Mouse (Mus musculus): Measurements from ENCODE around the gene Kcnj1. TPM values are rescaled to one million over a fixed set of nuclear protein-coding genes. Genes with fewer than 3 reads are reported as not detected.

The Kcnj1 gene
- polyA plus RNA-seq, 1 experiment, result not detected

DNA sequence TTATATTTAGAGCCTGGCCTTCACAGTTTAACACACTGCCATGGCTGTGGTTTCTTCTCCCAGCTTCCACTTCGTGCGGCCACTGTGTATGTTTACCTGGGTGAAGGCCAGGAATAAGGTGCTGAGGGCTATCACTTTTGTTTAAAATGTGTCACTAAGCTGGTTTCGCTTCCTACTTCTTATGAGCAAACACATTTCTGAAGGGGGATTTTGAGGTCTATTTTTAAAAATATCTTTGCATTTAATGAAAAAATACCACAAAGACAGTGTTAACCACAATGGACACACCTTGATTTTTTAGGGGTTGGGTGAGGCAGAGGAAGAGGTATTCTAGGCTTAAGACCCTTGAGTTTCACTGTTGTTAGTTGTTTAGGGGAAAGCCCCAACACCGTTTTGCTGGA, 22.5 kb downstream of the Kcnj1 start:
- Histone ChIP-seq H3K36me3 (ENCODE audit: control insufficient read depth, insufficient read depth) (no peaks in the 10 kb centered on the region), H3K79me3 (ENCODE audit: low read depth) (no peaks in the 10 kb centered on the region), H3K27me3 (ENCODE audit: control insufficient read depth, insufficient read depth, insufficient read length) (peaks cover 35% of the 10 kb centered on the region), H3K4me3 (ENCODE audit: insufficient read depth, poor library complexity, severe bottlenecking) (no peak overlapping the region), H3K79me2 (ENCODE audit: control insufficient read depth, insufficient read depth) (no peaks in the 10 kb centered on the region), H3ac (ENCODE audit: control insufficient read depth, insufficient read length, low read depth) (no peak overlapping the region)
- no peak for TF ChIP-seq MYOD1 (IDR thresholded peaks at IDR 0.05; ENCODE audit: control insufficient read depth, insufficient read length, low read depth)
- no peak for TF ChIP-seq CEBPB (IDR thresholded peaks at IDR 0.05; ENCODE audit: low read depth)
- TF ChIP-seq MAX (IDR thresholded peaks at IDR 0.05), result no peak
- TF ChIP-seq CTCF (IDR thresholded peaks at IDR 0.05; ENCODE audit: control insufficient read depth, insufficient read depth, insufficient read length), result no peak
- TF ChIP-seq MYOG (IDR thresholded peaks at IDR 0.05; ENCODE audit: control insufficient read depth, extremely low read depth, insufficient read length), result no peak
- TF ChIP-seq FOSL1 (IDR thresholded peaks at IDR 0.05; ENCODE audit: insufficient read depth, low read length, poor library complexity, severe bottlenecking), result no peak
- no peak for TF ChIP-seq USF1 (IDR thresholded peaks at IDR 0.05; ENCODE audit: low read depth)

DNA sequence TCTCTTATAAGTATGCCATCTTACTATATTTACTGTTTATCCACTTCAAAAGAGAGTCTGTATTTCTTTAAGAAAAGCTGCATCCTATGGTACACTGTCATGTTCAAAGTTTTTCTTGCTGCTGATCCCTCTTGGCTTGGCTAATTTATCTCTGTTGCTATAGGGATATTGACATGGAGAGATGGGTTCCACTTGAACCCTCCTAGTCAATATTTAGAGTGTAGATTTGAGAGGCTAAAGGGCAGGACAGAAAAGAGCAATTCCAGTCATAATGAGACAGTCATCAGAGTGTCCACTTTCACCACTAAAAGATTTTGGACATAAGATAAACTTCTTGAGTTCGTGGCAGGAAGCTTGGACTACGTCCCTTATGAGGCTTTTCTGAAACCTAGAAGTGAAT, 27.9 kb downstream of the Kcnj1 start:
- H3K79me2 ChIP-seq (ENCODE audit: control insufficient read depth, insufficient read depth), result no peaks in the 10 kb centered on the region
- no peaks in the 10 kb centered on the region for H3K36me3 ChIP-seq (ENCODE audit: control insufficient read depth, insufficient read depth)
- TF ChIP-seq USF1 (IDR thresholded peaks at IDR 0.05; ENCODE audit: low read depth) (no peak), CTCF (IDR thresholded peaks at IDR 0.05; ENCODE audit: control insufficient read depth, insufficient read depth, insufficient read length) (no peak), CEBPB (IDR thresholded peaks at IDR 0.05; ENCODE audit: low read depth) (no peak), MAX (IDR thresholded peaks at IDR 0.05) (no peak), MYOG (IDR thresholded peaks at IDR 0.05; ENCODE audit: control insufficient read depth, extremely low read depth, insufficient read length) (no peak), MYOD1 (IDR thresholded peaks at IDR 0.05; ENCODE audit: control insufficient read depth, insufficient read length, low read depth) (no peak), FOSL1 (IDR thresholded peaks at IDR 0.05; ENCODE audit: insufficient read depth, low read length, poor library complexity, severe bottlenecking) (no peak)
- no peak overlapping the region for H3ac ChIP-seq (ENCODE audit: control insufficient read depth, insufficient read length, low read depth)
- no peaks in the 10 kb centered on the region for H3K79me3 ChIP-seq (ENCODE audit: low read depth)
- no peak overlapping the region for H3K4me3 ChIP-seq (ENCODE audit: insufficient read depth, poor library complexity, severe bottlenecking)
- H3K27me3 ChIP-seq (ENCODE audit: control insufficient read depth, insufficient read depth, insufficient read length), result peaks cover 7% of the 10 kb centered on the region

DNA sequence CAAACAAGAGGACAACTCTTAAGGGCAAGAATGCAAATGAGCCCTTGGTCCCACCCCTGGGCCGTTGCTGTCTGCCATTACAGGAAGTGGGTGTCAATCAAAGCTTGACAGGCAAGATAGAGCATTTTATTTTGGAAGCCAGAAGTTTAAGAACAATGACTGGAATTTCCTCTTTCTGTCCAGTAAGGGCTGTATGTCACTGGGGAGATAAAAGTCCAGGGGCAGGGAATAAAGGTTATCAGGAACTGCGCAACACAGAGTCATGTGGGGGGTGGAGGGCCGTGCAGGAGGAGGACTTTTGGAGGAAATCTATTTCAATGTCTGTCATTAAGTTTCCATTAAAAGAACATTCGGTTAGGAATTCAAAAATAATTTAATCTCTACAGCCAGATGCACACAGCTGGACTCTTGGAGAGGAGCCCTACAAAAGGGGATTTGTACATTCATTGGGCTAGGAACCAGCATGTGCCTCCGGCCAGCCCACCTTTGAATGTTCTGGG, 28.4 kb downstream of the Kcnj1 start:
- Histone ChIP-seq H3K79me3 (ENCODE audit: low read depth) (no peaks in the 10 kb centered on the region), H3K36me3 (ENCODE audit: control insufficient read depth, insufficient read depth) (no peaks in the 10 kb centered on the region), H3ac (ENCODE audit: control insufficient read depth, insufficient read length, low read depth) (no peak overlapping the region), H3K27me3 (ENCODE audit: control insufficient read depth, insufficient read depth, insufficient read length) (peaks cover 7% of the 10 kb centered on the region), H3K79me2 (ENCODE audit: control insufficient read depth, insufficient read depth) (no peaks in the 10 kb centered on the region), H3K4me3 (ENCODE audit: insufficient read depth, poor library complexity, severe bottlenecking) (no peak overlapping the region)
- TF ChIP-seq MYOG (IDR thresholded peaks at IDR 0.05; ENCODE audit: control insufficient read depth, extremely low read depth, insufficient read length), result no peak
- TF ChIP-seq CTCF (IDR thresholded peaks at IDR 0.05; ENCODE audit: control insufficient read depth, insufficient read depth, insufficient read length), result no peak
- TF ChIP-seq CEBPB (IDR thresholded peaks at IDR 0.05; ENCODE audit: low read depth), result no peak
- no peak for TF ChIP-seq MYOD1 (IDR thresholded peaks at IDR 0.05; ENCODE audit: control insufficient read depth, insufficient read length, low read depth)
- no peak for TF ChIP-seq USF1 (IDR thresholded peaks at IDR 0.05; ENCODE audit: low read depth)
- no peak for TF ChIP-seq MAX (IDR thresholded peaks at IDR 0.05)
- TF ChIP-seq FOSL1 (IDR thresholded peaks at IDR 0.05; ENCODE audit: insufficient read depth, low read length, poor library complexity, severe bottlenecking), result no peak

DNA sequence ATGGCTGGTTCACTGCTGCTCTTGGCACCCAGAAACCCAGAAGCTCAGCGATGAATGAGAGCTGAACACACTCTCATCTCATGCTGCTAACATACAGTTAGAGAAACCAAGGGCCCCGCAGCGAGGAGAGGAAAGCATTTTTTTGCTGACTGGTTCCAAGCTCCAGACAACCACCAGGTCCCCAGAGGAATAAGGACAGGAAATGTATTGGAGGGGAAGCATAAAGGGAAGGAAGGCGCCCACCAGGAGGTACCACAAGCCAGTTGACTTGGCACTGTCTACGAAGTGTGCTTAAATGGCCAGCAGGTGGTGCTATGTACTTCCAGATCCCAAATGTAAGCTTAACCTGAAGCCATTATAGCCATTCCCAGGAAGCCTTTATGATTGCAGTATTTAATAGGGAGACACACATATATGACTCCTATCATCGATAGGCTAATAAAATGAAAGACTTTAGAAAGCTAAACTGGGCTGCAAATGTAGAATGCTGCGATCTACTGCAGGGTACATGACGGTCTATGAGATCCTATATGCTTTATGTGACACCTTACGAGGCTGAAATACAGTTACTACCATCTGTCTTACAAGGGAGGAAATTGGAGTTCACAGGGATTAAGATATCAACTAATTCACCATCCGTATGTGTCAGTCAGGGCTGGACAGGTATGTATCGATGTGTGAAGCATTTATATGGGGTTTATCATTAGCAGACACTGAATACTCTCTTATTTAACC, 33.1 kb downstream of the Kcnj1 start:
- Histone ChIP-seq H3K36me3 (ENCODE audit: control insufficient read depth, insufficient read depth) (no peaks in the 10 kb centered on the region), H3ac (ENCODE audit: control insufficient read depth, insufficient read length, low read depth) (no peak overlapping the region), H3K27me3 (ENCODE audit: control insufficient read depth, insufficient read depth, insufficient read length) (peaks cover 40% of the 10 kb centered on the region), H3K79me2 (ENCODE audit: control insufficient read depth, insufficient read depth) (no peaks in the 10 kb centered on the region), H3K79me3 (ENCODE audit: low read depth) (no peaks in the 10 kb centered on the region), H3K4me3 (ENCODE audit: insufficient read depth, poor library complexity, severe bottlenecking) (no peak overlapping the region)
- TF ChIP-seq MYOD1 (IDR thresholded peaks at IDR 0.05; ENCODE audit: control insufficient read depth, insufficient read length, low read depth), result no peak
- peak; percentile 57 for TF ChIP-seq CTCF (IDR thresholded peaks at IDR 0.05; ENCODE audit: control insufficient read depth, insufficient read depth, insufficient read length)
- no peak for TF ChIP-seq CEBPB (IDR thresholded peaks at IDR 0.05; ENCODE audit: low read depth)
- TF ChIP-seq MAX (IDR thresholded peaks at IDR 0.05), result no peak

DNA sequence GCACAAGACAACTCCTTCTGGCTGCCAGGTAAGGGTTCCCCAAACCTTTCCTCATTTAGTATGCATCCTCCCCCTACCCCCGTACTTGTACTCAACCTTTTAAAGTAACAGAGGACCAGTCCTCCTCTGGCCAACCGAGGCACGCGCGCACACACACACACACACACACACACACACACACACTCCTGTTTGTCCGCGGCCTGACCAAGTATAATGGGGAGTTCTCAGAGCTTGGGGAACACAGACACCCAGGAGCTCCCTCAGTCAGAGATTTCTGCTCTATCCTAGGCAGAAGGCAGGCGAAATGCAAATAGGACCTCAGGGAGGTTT, 36.4 kb downstream of the Kcnj1 start:
- Histone ChIP-seq H3ac (ENCODE audit: control insufficient read depth, insufficient read length, low read depth) (no peak overlapping the region), H3K79me2 (ENCODE audit: control insufficient read depth, insufficient read depth) (no peaks in the 10 kb centered on the region), H3K4me3 (ENCODE audit: insufficient read depth, poor library complexity, severe bottlenecking) (no peak overlapping the region), H3K79me3 (ENCODE audit: low read depth) (no peaks in the 10 kb centered on the region), H3K27me3 (ENCODE audit: control insufficient read depth, insufficient read depth, insufficient read length) (peaks cover 62% of the 10 kb centered on the region), H3K36me3 (ENCODE audit: control insufficient read depth, insufficient read depth) (no peaks in the 10 kb centered on the region)
- TF ChIP-seq MAX (IDR thresholded peaks at IDR 0.05) (no peak), CTCF (IDR thresholded peaks at IDR 0.05; ENCODE audit: control insufficient read depth, insufficient read depth, insufficient read length) (no peak), CEBPB (IDR thresholded peaks at IDR 0.05; ENCODE audit: low read depth) (no peak), MYOD1 (IDR thresholded peaks at IDR 0.05; ENCODE audit: control insufficient read depth, insufficient read length, low read depth) (no peak), USF1 (IDR thresholded peaks at IDR 0.05; ENCODE audit: low read depth) (no peak), MYOG (IDR thresholded peaks at IDR 0.05; ENCODE audit: control insufficient read depth, extremely low read depth, insufficient read length) (no peak), FOSL1 (IDR thresholded peaks at IDR 0.05; ENCODE audit: insufficient read depth, low read length, poor library complexity, severe bottlenecking) (no peak)

Measured in C2C12 (cell line).